Mouse (Mus musculus) bone marrow macrophage, adult 2 months (primary cell): Measurements from ENCODE around the gene Laptm4a.

Experiments used
- CTCF ChIP-seq: IDR thresholded peaks from 2 replicates; pipeline ENCODE4 v1.5.1; 2012; ENCODE audit warnings: low read depth, mild to moderate bottlenecking, low read length, moderate library complexity
- POLR2A ChIP-seq: IDR thresholded peaks from 2 replicates; pipeline ENCODE4 v1.6.1; 2012; ENCODE audit warnings: mild to moderate bottlenecking, low read depth, low read length, borderline replicate concordance

DNA sequence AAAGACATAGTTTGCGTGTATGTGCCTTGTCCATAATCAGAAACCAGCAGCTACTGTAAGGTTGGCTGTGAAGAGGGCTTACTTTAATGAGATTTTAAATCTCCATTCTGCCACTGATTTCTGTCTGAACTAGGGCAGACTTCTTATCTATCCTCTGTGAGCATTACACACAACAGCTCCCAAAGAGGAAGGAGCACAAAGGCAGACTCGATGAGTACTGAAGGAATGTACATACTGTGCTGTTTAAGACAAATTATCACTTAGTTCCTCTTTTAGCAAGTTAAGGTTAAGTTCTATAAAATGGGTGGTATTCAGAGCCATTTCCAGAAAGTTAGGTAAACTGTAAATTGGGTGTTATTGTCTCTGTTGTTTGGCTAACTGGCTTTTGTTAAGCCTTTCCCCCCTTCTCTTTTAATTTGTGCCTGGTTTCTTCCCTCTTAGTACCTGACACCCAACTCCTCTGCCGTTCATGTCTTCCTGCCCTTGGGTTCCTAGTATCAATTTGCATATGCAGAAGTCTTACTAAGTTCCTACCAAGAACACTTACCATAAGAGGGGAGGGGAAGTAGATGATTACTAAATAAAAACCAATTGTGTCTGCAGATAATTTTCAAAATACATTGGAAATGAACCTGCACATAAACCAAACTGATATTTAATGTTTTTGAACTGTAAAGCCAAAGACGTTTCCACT is 20.4 kb downstream of the Laptm4a start:
- TF ChIP-seq POLR2A (no peak), CTCF (no peak)
